Mouse (Mus musculus): ENCODE data around the gene Dirc2. TPM values are rescaled to one million over a fixed set of nuclear protein-coding genes. Genes with fewer than 3 reads are reported as not detected.

The Dirc2 gene
- polyA plus RNA-seq, 1 experiment from 2014 or later, result 29.9 TPM

- H3K9ac ChIP-seq (replicated peaks), result no peak overlapping the region
- no peak overlapping the region for H3K4me2 ChIP-seq
- peaks cover 30% of the 10 kb centered on the region for H3K4me1 ChIP-seq
- H3K4me3 ChIP-seq (replicated peaks), result no peak overlapping the region
- H3K27ac ChIP-seq (replicated peaks), result no peak overlapping the region
- H3K9me3 ChIP-seq (replicated peaks), result no peaks in the 10 kb centered on the region
- 92% methylated on average over 4 of the region's 4 CpGs for WGBS
- 0 out of 2 replicates have a peak, but pooled peaks cover 2% of the 10 kb centered on the region for H3K36me3 ChIP-seq
- no peak for ATAC-seq (ENCODE audit: low FRiP score)
- H3K27me3 ChIP-seq (replicated peaks), result no peaks in the 10 kb centered on the region
These were observed 17.3 kb downstream of the Dirc2 start for GRCm38 (mm10) chr16:35751841-35752240.

- Histone ChIP-seq H3K36me3 (0 out of 2 replicates have a peak, but pooled peaks cover 2% of the 10 kb centered on the region), H3K4me2 (no peak overlapping the region), H3K4me1 (peaks cover 17% of the 10 kb centered on the region), H3K27ac (replicated peaks) (no peak overlapping the region), H3K4me3 (replicated peaks) (no peak overlapping the region), H3K27me3 (replicated peaks) (no peaks in the 10 kb centered on the region), H3K9ac (replicated peaks) (no peak overlapping the region), H3K9me3 (replicated peaks) (no peaks in the 10 kb centered on the region)
- no peak for ATAC-seq (ENCODE audit: low FRiP score)
- WGBS, result 84% methylated on average over 7 of the region's 7 CpGs
These were observed 19.8 kb downstream of the Dirc2 start for GRCm38 (mm10) chr16:35749385-35749784.

DNA sequence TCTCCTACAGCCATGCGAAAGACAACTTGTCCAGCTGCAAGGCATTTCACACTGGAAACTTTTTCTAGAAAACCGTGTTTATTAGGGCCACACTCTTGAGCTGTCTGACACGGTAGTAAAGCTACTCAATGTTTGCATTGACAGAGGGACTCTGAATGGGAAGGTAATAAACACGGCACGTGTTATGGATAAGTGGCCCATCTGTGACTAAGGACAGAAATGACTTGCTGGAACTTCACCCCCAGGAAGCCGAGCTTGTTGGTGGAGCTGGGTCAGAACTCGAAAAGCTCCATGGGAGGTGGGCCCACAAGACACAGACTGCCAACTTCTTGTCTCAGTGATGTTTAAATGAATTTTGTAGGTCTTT lies 20.9 kb downstream of the Dirc2 start:
- WGBS, result 56% methylated on average over 7 of the region's 7 CpGs
- Histone ChIP-seq H3K9ac (replicated peaks) (no peak overlapping the region), H3K27ac (replicated peaks) (no peak overlapping the region), H3K4me2 (no peak overlapping the region), H3K9me3 (replicated peaks) (no peaks in the 10 kb centered on the region), H3K36me3 (0 out of 2 replicates have a peak, but pooled peaks cover 2% of the 10 kb centered on the region), H3K4me1 (peaks cover 17% of the 10 kb centered on the region), H3K4me3 (replicated peaks) (no peak overlapping the region), H3K27me3 (replicated peaks) (no peaks in the 10 kb centered on the region)
- no peak for ATAC-seq (ENCODE audit: low FRiP score)

- H3K4me2 ChIP-seq, result no peak overlapping the region
- H3K27ac ChIP-seq (replicated peaks), result no peak overlapping the region
- no peaks in the 10 kb centered on the region for H3K9me3 ChIP-seq (replicated peaks)
- H3K4me3 ChIP-seq (replicated peaks), result no peak overlapping the region
- WGBS, result 52% methylated on average over 9 of the region's 9 CpGs
- H3K27me3 ChIP-seq (replicated peaks), result no peaks in the 10 kb centered on the region
- peaks cover 17% of the 10 kb centered on the region for H3K4me1 ChIP-seq
- H3K9ac ChIP-seq (replicated peaks), result no peak overlapping the region
- no peak for ATAC-seq (ENCODE audit: low FRiP score)
- 0 out of 2 replicates have a peak, but pooled peaks cover 2% of the 10 kb centered on the region for H3K36me3 ChIP-seq
These were observed 21.5 kb downstream of the Dirc2 start for GRCm38 (mm10) chr16:35747417-35748236.

- Histone ChIP-seq H3K9ac (replicated peaks) (no peak overlapping the region), H3K36me3 (0 out of 2 replicates have a peak, but pooled peaks cover 2% of the 10 kb centered on the region), H3K4me3 (replicated peaks) (no peak overlapping the region), H3K4me2 (no peak overlapping the region), H3K9me3 (replicated peaks) (no peaks in the 10 kb centered on the region), H3K4me1 (peaks cover 10% of the 10 kb centered on the region), H3K27me3 (replicated peaks) (no peaks in the 10 kb centered on the region), H3K27ac (replicated peaks) (no peak overlapping the region)
- WGBS, result 93% methylated on average over 12 of the region's 12 CpGs
- no peak for ATAC-seq (ENCODE audit: low FRiP score)
These were observed 26.8 kb downstream of the Dirc2 start for GRCm38 (mm10) chr16:35742251-35742937.

DNA sequence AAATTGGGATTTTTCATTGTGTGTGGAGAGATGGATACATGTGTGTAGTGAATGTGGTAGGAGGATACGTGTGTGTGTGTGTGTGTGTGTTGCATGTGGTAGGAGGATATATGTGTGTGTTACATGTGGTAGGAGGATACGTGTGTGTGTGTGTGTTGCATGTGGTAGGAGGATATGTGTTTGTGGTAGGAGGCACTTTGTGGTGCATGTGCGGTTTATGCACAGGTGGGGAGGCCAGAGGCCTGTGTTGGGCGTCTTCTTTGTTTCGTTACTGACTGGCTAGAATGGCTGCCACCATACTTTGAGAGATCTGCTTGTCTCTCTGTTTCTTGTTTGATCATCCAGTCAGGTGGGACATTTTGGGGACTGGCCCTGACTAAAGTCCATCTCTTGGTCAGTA lies 27.5 kb downstream of the Dirc2 start:
- H3K27me3 ChIP-seq (replicated peaks), result no peaks in the 10 kb centered on the region
- no peak overlapping the region for H3K4me2 ChIP-seq
- ATAC-seq (ENCODE audit: low FRiP score), result no peak
- H3K9me3 ChIP-seq (replicated peaks), result no peaks in the 10 kb centered on the region
- 93% methylated on average over 5 of the region's 5 CpGs for WGBS
- no peak overlapping the region for H3K9ac ChIP-seq (replicated peaks)
- no peak overlapping the region for H3K27ac ChIP-seq (replicated peaks)
- H3K4me1 ChIP-seq, result peaks cover 8% of the 10 kb centered on the region
- H3K36me3 ChIP-seq, result no peaks in the 10 kb centered on the region
- H3K4me3 ChIP-seq (replicated peaks), result no peak overlapping the region

DNA sequence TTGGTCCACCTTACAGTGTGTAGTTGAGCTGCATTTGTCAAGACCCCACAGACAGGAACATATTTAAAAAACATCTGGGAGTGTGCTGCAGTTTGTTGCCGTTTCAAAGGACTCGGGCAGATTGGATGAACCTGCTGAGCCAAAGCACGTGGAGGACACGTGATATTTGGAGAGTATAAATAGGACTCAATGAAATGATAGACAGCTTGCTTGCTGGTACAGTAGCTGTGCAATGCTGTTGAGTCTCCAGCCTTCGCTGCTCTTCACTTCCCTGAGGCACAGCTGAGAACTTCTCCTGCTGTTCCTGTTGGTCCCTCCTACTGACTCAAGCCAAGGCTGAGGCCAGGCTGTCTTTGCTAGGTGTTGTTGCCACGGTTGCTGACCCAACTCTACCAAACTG lies 28.2 kb downstream of the Dirc2 start:
- no peak for ATAC-seq (ENCODE audit: low FRiP score)
- Histone ChIP-seq H3K4me1 (peaks cover 8% of the 10 kb centered on the region), H3K9me3 (replicated peaks) (no peaks in the 10 kb centered on the region), H3K9ac (replicated peaks) (no peak overlapping the region), H3K27me3 (replicated peaks) (no peaks in the 10 kb centered on the region), H3K36me3 (no peaks in the 10 kb centered on the region), H3K4me3 (replicated peaks) (no peak overlapping the region), H3K27ac (replicated peaks) (no peak overlapping the region), H3K4me2 (no peak overlapping the region)
- 79% methylated on average over 6 of the region's 6 CpGs for WGBS

DNA sequence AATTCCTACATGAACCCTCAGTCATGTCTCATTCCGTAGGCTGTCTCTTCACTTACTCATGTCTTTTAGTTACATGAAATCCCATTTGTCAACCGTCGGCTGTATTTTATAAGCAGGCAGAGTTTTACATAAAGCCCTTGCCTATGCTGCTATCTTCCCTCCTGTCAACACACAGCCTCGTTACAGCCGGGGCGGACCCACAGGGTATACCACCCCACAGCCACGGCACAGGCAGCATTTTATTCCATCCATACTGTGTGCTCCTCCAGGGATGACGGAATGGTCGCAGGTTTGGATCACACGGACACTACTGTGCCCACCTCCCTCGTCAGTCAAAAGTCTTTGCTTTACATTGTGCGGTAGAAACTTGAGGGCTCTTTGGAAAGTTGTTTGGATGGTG lies 28.8 kb downstream of the Dirc2 start:
- Histone ChIP-seq H3K4me1 (peaks cover 8% of the 10 kb centered on the region), H3K27ac (replicated peaks) (no peak overlapping the region), H3K9me3 (replicated peaks) (no peaks in the 10 kb centered on the region), H3K9ac (replicated peaks) (no peak overlapping the region), H3K36me3 (no peaks in the 10 kb centered on the region), H3K4me2 (no peak overlapping the region), H3K27me3 (replicated peaks) (no peaks in the 10 kb centered on the region), H3K4me3 (replicated peaks) (no peak overlapping the region)
- ATAC-seq (ENCODE audit: low FRiP score), result no peak
- 83% methylated on average over 12 of the region's 12 CpGs for WGBS

- 82% methylated on average over 1 of the region's 1 CpGs for WGBS
- no peak for ATAC-seq (ENCODE audit: low FRiP score)
These were observed 29.6 kb downstream of the Dirc2 start for GRCm38 (mm10) chr16:35739548-35739947.

GRCm38 (mm10) chr16:35738096-35738767 lies 30.9 kb downstream of the Dirc2 start:
- Histone ChIP-seq H3K4me1 (peaks cover 8% of the 10 kb centered on the region), H3K27ac (replicated peaks) (no peak overlapping the region), H3K4me2 (no peak overlapping the region), H3K27me3 (replicated peaks) (no peaks in the 10 kb centered on the region), H3K4me3 (replicated peaks) (no peak overlapping the region), H3K36me3 (no peaks in the 10 kb centered on the region), H3K9ac (replicated peaks) (no peak overlapping the region), H3K9me3 (replicated peaks) (no peaks in the 10 kb centered on the region)
- 56% methylated on average over 7 of the region's 7 CpGs for WGBS
- ATAC-seq (ENCODE audit: low FRiP score), result peak; percentile 73; the same call in 1 of the 2 replicates

More at GRCm38 (mm10) chr16:35739548-35739947, 29.6 kb downstream of the Dirc2 start:
- no peak overlapping the region for H3K4me2 ChIP-seq
- H3K9me3 ChIP-seq (replicated peaks), result no peaks in the 10 kb centered on the region
- H3K9ac ChIP-seq (replicated peaks), result no peak overlapping the region
- H3K27me3 ChIP-seq (replicated peaks), result no peaks in the 10 kb centered on the region
- H3K36me3 ChIP-seq, result no peaks in the 10 kb centered on the region
- no peak overlapping the region for H3K4me3 ChIP-seq (replicated peaks)
- H3K4me1 ChIP-seq, result peaks cover 8% of the 10 kb centered on the region
- H3K27ac ChIP-seq (replicated peaks), result no peak overlapping the region

DNA sequence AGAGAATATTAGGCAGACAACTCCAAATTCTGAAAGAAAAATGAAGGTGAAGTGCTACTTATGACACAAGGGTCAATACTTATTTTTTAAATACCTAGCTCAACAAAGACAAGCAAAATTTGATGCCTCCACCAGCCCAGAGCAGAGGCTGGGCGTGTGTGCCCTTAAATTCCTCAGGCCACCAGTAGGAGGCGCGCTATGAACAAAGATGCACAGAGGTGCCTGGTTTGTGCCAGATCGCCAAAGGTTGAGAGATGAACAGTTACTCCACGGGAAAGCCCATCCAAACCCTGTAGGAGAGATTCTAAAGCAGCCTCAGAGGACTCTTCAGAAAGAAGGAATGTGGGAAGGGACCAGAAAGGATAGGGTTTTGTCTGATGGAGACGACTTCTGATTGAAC lies 35.1 kb downstream of the Dirc2 start:
- H3K9ac ChIP-seq (replicated peaks), result no peak overlapping the region
- H3K9me3 ChIP-seq (replicated peaks), result no peaks in the 10 kb centered on the region
- no peak overlapping the region for H3K4me3 ChIP-seq (replicated peaks)
- no peaks in the 10 kb centered on the region for H3K27me3 ChIP-seq (replicated peaks)
- 0 out of 2 replicates have a peak, but pooled peaks cover 2% of the 10 kb centered on the region for H3K36me3 ChIP-seq
- peaks cover 8% of the 10 kb centered on the region for H3K4me1 ChIP-seq
- H3K4me2 ChIP-seq, result no peak overlapping the region
- H3K27ac ChIP-seq (replicated peaks), result no peak overlapping the region
- ATAC-seq (ENCODE audit: low FRiP score), result no peak
- WGBS, result 15% methylated on average over 6 of the region's 6 CpGs
